Mouse (Mus musculus) ES-E14 (cell line): ENCODE data around the gene Itga6. TPM values are rescaled to one million over a fixed set of nuclear protein-coding genes. Genes with fewer than 3 reads are reported as not detected.

ENCODE experiments used
- DNase-seq: peaks from one replicate; pipeline ENCODE4 v3.0.0-alpha.2; 2013; ENCODE audit warnings: low read depth, low spot score
- H3K27ac ChIP-seq: 2 replicates; pipeline ENCODE4 v1.5.1; 2012; ENCODE audit warnings: low read depth, mild to moderate bottlenecking, low read length, moderate library complexity, mixed read lengths; ENCODE audit not compliant: poor library complexity, insufficient read depth, severe bottlenecking
- H3K36me3 ChIP-seq: 2 replicates; pipeline ENCODE4 v1.6.1; 2012; ENCODE audit warnings: mild to moderate bottlenecking, low read length, moderate library complexity, mixed read lengths; ENCODE audit not compliant: control insufficient read depth, poor library complexity, insufficient read depth, severe bottlenecking
- H3K4me1 ChIP-seq, 2 experiments: fragments of 150-350 bp in 1 of 2; sonication (generic) in 1 of 2; 2 replicates each; pipeline ENCODE4 v1.6.1; 2012; ENCODE audit warnings: low read length in 2 of 2, mild to moderate bottlenecking in 1 of 2, mixed read lengths in 1 of 2; ENCODE audit not compliant: control insufficient read depth in 2 of 2, insufficient read depth in 2 of 2, poor library complexity in 1 of 2
- H3K4me3 ChIP-seq, 2 experiments: fragments of 150-350 bp in 1 of 2; sonication (generic) in 1 of 2; 2 replicates each; pipeline ENCODE4 v1.5.1; 2012; ENCODE audit warnings: low read length in 2 of 2, low read depth in 1 of 2, mild to moderate bottlenecking in 1 of 2, mixed read lengths in 1 of 2; ENCODE audit not compliant: insufficient read depth in 1 of 2, poor library complexity in 1 of 2, severe bottlenecking in 1 of 2
- H3K9ac ChIP-seq: 2 replicates; pipeline ENCODE4 v1.6.1; 2012; ENCODE audit warnings: low read depth, mild to moderate bottlenecking, low read length, mixed read lengths; ENCODE audit not compliant: poor library complexity, insufficient read depth, severe bottlenecking
- H3K9me3 ChIP-seq: fragments of 150-350 bp; sonication (generic); 2 replicates; pipeline ENCODE4 v1.6.1; 2012; ENCODE audit warnings: low read depth, mild to moderate bottlenecking, low read length; ENCODE audit not compliant: control insufficient read depth, insufficient read depth
- CHD2 ChIP-seq: IDR thresholded peaks from 2 replicates; pipeline ENCODE4 v1.6.1; 2014; ENCODE audit warnings: mild to moderate bottlenecking, low read depth, low read length, inconsistent platforms
- HCFC1 ChIP-seq: IDR thresholded peaks from 2 replicates; pipeline ENCODE4 v1.6.1; 2012; ENCODE audit warnings: low read length, inconsistent platforms, borderline replicate concordance; ENCODE audit not compliant: insufficient read depth
- MAFK ChIP-seq: IDR thresholded peaks from 2 replicates; pipeline ENCODE4 v1.6.1; 2014; ENCODE audit warnings: mild to moderate bottlenecking, low read depth, low read length, inconsistent platforms; ENCODE audit not compliant: insufficient read depth
- ZC3H11A ChIP-seq: IDR thresholded peaks from 2 replicates; pipeline ENCODE4 v1.6.1; 2012; ENCODE audit warnings: low read depth, mild to moderate bottlenecking, inconsistent platforms, low read length, borderline replicate concordance
- ZNF384 ChIP-seq: IDR thresholded peaks from 2 replicates; pipeline ENCODE4 v1.6.1; 2012; ENCODE audit warnings: low read depth, low read length, inconsistent platforms
- in situ Hi-C, 2 experiments: fragments of 600-800 bp; cut with MboI; formaldehyde crosslinking; loops; one replicate each; pipeline ENCODE4 v1.15.1; 2025; ENCODE audit warnings: low sequenced_read_pairs in 2 of 2, inconsistent platforms in 1 of 2; ENCODE audit not compliant: unreplicated experiment in 2 of 2
- total RNA-seq: library from RNA; depleted of rRNA; stranded (reverse); fragments of 300-350 nt; gene quantifications from 2 replicates; pipeline ENCODE4 v1.2.3, GENCODE M21; 2012

The Itga6 gene
- total RNA-seq, 1 experiment: 169 TPM

- TF ChIP-seq MAFK: no peak
- TF ChIP-seq HCFC1: no peak
- no peaks in the 10 kb centered on the region; a peak in 1 of 4 replicates for H3K4me1 ChIP-seq
- H3K36me3 ChIP-seq: no peaks in the 10 kb centered on the region
- H3K9me3 ChIP-seq: no peaks in the 10 kb centered on the region
- no peak overlapping the region for H3K9ac ChIP-seq
- H3K27ac ChIP-seq: no peak overlapping the region
- no peak overlapping the region for H3K4me3 ChIP-seq
- in situ Hi-C loops: no loop called here
- no peak for DNase-seq
These were observed 29.8 kb downstream of the Itga6 start for GRCm38 (mm10) chr2:71775201-71775611.

- in situ Hi-C loops: no loop called here
- no peak overlapping the region for H3K27ac ChIP-seq
- TF ChIP-seq CHD2 (no peak), ZNF384 (no peak), ZC3H11A (no peak), HCFC1 (no peak), MAFK (no peak)
These were observed 34.0 kb downstream of the Itga6 start for GRCm38 (mm10) chr2:71779266-71779888.

GRCm38 (mm10) chr2:71780016-71780415 lies 34.6 kb downstream of the Itga6 start:
- H3K4me1 ChIP-seq: no peaks in the 10 kb centered on the region
- in situ Hi-C loops: no loop called here

More at GRCm38 (mm10) chr2:71779266-71779888, 34.0 kb downstream of the Itga6 start:
- DNase-seq: no peak
- Histone ChIP-seq H3K4me3 (no peak overlapping the region), H3K9me3 (no peaks in the 10 kb centered on the region), H3K9ac (no peak overlapping the region), H3K4me1 (no peaks in the 10 kb centered on the region; a peak in 1 of 4 replicates), H3K36me3 (no peaks in the 10 kb centered on the region)

GRCm38 (mm10) chr2:71785260-71785659 lies 39.8 kb downstream of the Itga6 start:
- Histone ChIP-seq H3K36me3 (no peaks in the 10 kb centered on the region), H3K9ac (no peak overlapping the region), H3K9me3 (no peaks in the 10 kb centered on the region), H3K27ac (no peak overlapping the region), H3K4me1 (peaks cover 0 to 8% of the 10 kb centered on the region in 2 experiments; a peak in 1 of 4 replicates), H3K4me3 (no peak overlapping the region)
- TF ChIP-seq MAFK: no peak
- TF ChIP-seq HCFC1: no peak
- no peak for TF ChIP-seq ZC3H11A
- TF ChIP-seq CHD2: no peak
- no peak for TF ChIP-seq ZNF384
- in situ Hi-C loops: no loop called here
- DNase-seq: no peak

More at GRCm38 (mm10) chr2:71780016-71780415, 34.6 kb downstream of the Itga6 start:
- Histone ChIP-seq H3K4me3 (no peak overlapping the region), H3K27ac (no peak overlapping the region), H3K36me3 (no peaks in the 10 kb centered on the region), H3K9me3 (no peaks in the 10 kb centered on the region), H3K9ac (no peak overlapping the region)
- no peak for TF ChIP-seq MAFK
- no peak for TF ChIP-seq HCFC1
- no peak for TF ChIP-seq ZNF384
- no peak for TF ChIP-seq CHD2
- TF ChIP-seq ZC3H11A: no peak
- no peak for DNase-seq

- TF ChIP-seq CHD2 (no peak), ZC3H11A (no peak), ZNF384 (no peak), HCFC1 (no peak), MAFK (no peak)
- H3K4me3 ChIP-seq: no peak overlapping the region
- H3K9me3 ChIP-seq: no peaks in the 10 kb centered on the region
- DNase-seq: no peak
- no peaks in the 10 kb centered on the region for H3K36me3 ChIP-seq
- peaks cover 0 to 12% of the 10 kb centered on the region in 2 experiments; a peak in 2 of 4 replicates for H3K4me1 ChIP-seq
- no peak overlapping the region for H3K9ac ChIP-seq
- in situ Hi-C loops: no loop called here
- no peak overlapping the region for H3K27ac ChIP-seq
These were observed 40.6 kb downstream of the Itga6 start for GRCm38 (mm10) chr2:71786060-71786459.
